Mouse (Mus musculus): ENCODE results near the gene Snx5. TPM values are rescaled to one million over a fixed set of nuclear protein-coding genes. Genes with fewer than 3 reads are reported as not detected.

The Snx5 gene
- total RNA-seq, 1 experiment from 2014 or later: 393 TPM

DNA sequence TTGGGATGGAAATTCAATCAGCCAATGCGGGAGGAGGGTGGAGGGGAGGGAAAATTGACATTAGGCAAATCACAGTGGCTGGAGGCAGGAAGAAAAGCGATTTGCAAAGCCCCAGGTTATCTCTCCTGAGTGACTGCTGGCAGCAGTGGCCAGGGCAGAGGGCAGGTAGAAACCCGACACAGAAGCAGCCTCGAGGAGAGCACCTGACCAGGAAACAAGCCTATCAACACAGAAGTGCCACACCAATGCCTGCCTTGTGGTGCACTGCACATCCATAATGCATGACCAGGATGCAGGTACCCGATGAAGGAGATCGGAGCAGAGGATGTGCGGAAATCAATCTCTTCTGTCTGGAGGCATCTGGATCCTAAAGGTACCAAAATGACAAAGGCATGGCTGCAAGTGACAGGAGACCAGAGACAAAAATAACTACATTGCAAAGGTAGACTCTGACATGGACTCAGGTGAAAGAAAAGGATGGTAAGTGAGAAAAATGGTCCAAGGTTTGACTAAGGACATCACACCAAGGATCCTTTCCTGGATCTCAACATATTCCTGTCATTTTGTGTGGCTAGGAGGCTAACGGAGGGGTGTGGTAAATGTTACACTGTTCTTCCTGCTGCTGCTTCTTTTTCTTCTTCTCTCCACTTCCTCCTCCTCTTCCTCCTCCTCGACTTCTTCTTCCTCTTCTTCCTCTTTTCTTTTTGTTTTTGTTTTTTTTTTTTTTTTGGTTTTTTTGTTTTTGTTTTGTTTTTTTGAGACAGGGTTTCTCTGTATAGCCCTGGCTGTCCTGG, 33.7 kb downstream of the Snx5 start:
- ATAC-seq (replicated peaks; ENCODE audit: insufficient number of reproducible peaks, low FRiP score, low TSS enrichment, poor library complexity, severe bottlenecking): no peak; the same call in 1 of the 2 replicates

DNA sequence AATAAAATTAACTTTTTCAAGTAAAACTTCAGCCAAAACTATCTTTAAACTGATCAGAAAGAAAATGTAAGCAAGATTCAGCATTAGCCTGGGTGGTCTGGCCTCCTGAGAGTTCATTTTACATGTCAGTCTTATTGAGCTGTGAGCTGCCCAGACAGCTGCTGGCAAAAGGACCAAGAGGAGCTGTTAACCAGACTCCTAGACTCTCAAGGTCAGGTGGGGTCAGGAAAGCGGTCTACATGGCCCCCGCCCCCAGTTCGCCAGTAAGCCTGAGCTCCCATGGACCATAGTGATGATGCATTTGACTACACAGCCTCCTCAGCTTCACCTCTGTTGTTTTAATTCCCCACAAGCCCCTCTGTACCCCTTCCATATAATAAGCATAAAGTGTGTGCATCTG, 34.9 kb downstream of the Snx5 start:
- ATAC-seq (replicated peaks; ENCODE audit: insufficient number of reproducible peaks, low FRiP score, low TSS enrichment, poor library complexity, severe bottlenecking): no peak

DNA sequence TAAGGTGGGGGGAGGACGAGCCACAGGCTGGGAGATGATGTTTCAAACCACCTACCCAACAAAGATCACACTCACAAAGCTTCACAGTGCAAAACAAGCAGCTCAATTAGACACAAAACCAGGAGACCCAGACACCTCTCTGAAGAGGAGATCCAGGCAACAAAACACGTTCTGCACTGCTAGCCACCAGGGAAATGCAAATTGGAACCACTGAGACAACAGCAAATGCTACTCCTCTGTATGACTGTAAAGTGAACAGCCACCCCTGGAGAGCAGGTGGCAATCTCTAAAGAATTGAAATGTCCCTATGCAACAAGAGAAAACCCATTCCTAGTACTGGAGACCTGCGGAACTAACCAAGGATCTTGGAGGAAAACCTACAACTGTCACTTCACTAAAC, 37.2 kb downstream of the Snx5 start:
- no peak for ATAC-seq (replicated peaks; ENCODE audit: insufficient number of reproducible peaks, low FRiP score, low TSS enrichment, poor library complexity, severe bottlenecking)

GRCm38 (mm10) chr2:144231115-144231514, 39.6 kb downstream of the Snx5 start:
- ATAC-seq (replicated peaks; ENCODE audit: insufficient number of reproducible peaks, low FRiP score, low TSS enrichment, poor library complexity, severe bottlenecking): peak; percentile 61

DNA sequence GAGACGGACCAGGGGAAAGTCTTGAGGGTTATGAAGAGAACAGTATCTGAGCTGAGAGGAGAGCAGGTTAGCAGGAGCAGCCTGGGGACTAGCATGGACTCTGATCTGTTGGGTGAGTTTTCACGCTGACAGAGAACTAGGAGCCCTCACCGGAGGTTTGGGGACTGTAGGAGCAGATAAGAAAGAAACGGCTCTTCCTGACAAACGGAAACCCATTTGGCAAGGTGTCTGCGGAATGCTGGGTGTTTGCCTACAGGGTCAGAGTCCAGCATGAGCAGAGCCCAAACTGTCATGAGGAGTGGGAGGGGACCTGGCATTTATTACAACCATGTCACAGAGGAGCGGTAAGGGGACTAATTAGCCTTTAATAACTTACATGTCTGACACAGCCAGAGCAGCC, 40.2 kb downstream of the Snx5 start:
- no peak for ATAC-seq (replicated peaks; ENCODE audit: insufficient number of reproducible peaks, low FRiP score, low TSS enrichment, poor library complexity, severe bottlenecking)

DNA sequence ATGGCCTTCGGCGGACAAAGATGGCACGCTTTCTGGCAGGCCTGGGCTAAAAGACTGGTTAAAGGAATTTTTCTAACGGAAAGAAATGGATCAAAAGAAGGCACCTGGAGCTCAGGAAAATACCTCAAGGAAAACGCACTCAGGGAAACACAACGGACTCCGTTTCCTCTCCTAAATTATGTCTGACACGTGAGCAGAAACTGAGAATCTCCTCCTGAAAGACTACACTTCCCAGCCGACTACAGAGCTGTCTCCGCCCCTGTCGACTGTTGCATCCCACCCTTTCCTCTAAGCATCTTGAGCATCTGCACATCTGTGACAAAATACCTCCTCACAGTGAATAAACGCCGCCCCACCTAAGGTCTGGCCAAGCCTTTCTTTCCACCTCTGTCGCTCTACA, 41.1 kb downstream of the Snx5 start:
- ATAC-seq (replicated peaks; ENCODE audit: insufficient number of reproducible peaks, low FRiP score, low TSS enrichment, poor library complexity, severe bottlenecking): no peak

DNA sequence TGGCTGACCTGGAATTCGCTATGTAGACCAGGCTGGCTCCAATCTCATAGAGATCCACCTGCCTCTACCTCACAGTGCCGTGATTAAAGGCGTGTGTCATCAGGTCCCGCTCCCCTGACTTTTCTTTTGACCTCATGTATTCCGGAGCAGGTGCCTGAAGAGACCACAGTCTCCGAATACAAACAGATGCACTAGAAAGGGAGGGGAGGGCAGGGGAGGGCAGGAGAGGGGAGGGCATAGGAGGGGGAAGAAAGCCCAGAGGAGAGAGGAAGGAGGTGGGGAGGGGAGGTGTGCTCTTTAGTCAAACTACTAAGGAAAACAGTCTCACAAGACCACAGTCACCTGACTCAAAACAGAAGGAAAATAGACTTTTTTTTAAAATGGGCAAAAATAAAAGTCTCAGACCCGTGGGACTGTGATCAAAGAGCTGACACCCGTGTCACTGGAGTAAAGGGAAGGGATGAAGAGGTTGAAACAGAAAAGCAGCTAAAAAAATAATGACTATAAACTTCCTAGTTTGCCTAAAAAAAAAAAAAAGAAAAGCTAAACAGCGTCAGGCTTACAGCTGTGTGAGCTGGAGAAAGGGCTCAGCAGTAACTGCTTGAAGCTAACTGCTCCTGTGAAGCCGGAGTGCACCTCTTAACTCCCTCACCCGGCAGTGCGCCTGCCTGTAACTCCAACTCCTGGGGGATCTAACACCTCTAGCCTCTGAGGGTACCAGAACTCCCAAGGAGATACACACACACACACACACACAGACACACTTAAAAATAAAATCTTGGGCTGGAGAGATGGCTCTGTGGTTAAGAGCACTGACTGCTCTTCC, 42.0 kb downstream of the Snx5 start:
- no peak for ATAC-seq (replicated peaks; ENCODE audit: insufficient number of reproducible peaks, low FRiP score, low TSS enrichment, poor library complexity, severe bottlenecking)

GRCm38 (mm10) chr2:144226906-144227586, 43.7 kb downstream of the Snx5 start:
- ATAC-seq (replicated peaks; ENCODE audit: insufficient number of reproducible peaks, low FRiP score, low TSS enrichment, poor library complexity, severe bottlenecking): no peak

- peak; percentile 77 for ATAC-seq (replicated peaks; ENCODE audit: insufficient number of reproducible peaks, low FRiP score, low TSS enrichment, poor library complexity, severe bottlenecking)
These were observed 46.4 kb downstream of the Snx5 start for GRCm38 (mm10) chr2:144224351-144224750.

- no peak for ATAC-seq (replicated peaks; ENCODE audit: insufficient number of reproducible peaks, low FRiP score, low TSS enrichment, poor library complexity, severe bottlenecking)
These were observed 55.1 kb downstream of the Snx5 start for GRCm38 (mm10) chr2:144215601-144216000.

DNA sequence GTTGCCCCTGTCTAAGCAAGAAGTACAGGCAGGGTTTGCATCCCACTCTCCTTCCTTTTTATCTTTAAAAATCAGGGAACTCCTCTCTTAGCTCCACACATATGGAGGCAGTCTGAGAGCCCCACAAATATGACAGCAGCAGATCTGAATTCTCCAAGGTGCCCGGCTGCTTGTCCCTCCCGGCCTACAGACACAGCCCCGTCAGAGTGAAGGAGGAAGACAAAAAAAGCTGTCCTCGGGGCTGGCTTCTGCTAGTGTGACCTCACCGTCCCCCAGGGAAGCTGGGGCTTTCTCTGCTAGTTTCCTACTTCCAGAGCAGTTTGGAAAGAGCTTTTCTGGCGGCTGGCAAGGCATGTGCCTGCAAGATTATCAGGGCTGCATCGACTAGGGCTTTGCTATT, 55.5 kb downstream of the Snx5 start:
- no peak for ATAC-seq (replicated peaks; ENCODE audit: insufficient number of reproducible peaks, low FRiP score, low TSS enrichment, poor library complexity, severe bottlenecking)

DNA sequence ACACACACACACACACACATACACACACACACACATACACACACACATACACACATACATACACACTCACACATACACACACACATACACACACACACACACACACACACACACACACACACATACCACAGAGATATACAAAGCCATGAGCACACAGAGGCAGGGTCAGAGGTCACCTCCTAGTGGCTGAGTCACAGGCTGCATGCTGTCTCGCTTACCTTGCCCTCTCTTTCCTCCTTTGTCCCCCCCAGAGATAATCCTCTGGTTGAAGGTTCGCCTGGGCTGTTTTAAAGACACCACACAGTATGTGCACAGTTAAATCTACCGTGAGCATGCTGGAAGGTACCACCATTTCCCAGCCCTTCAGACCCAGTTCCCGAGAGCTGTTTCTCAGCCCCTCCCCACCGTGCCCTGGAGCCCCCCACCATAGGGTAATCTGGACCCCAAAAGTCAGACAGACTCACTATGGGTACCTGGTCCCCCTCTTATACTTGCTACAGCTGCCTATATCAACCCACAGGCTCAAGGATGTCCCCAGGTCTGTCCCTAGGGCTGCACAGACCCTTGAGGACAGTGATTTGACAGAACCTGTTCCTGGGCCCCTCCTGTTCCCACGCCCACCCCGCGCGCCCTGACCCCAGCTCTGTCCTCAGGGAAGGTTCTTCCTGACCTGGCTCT, 56.1 kb downstream of the Snx5 start:
- no peak for ATAC-seq (replicated peaks; ENCODE audit: insufficient number of reproducible peaks, low FRiP score, low TSS enrichment, poor library complexity, severe bottlenecking)

DNA sequence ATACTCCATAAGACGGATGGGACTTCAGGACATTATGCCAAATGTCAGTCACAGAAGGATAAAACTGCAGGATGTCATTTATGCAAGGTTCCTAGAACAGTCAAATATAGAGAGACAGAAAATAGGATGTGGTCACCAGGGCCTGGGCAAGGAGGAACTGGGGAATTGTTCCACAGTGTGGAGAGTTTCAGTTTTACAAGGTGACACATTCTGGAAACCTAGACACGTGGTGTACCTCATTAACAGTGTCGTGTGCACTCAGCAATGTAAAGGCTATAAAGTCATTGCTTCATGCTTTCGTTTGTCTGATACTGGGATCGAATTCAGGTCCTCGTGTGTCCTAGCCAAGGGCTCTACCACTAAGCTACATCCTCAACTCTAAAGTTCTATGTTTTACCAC, 56.9 kb downstream of the Snx5 start:
- peak; percentile 93 for ATAC-seq (replicated peaks; ENCODE audit: insufficient number of reproducible peaks, low FRiP score, low TSS enrichment, poor library complexity, severe bottlenecking)

- no peak for ATAC-seq (replicated peaks; ENCODE audit: insufficient number of reproducible peaks, low FRiP score, low TSS enrichment, poor library complexity, severe bottlenecking)
These were observed 61.3 kb downstream of the Snx5 start for GRCm38 (mm10) chr2:144209425-144209824.

DNA sequence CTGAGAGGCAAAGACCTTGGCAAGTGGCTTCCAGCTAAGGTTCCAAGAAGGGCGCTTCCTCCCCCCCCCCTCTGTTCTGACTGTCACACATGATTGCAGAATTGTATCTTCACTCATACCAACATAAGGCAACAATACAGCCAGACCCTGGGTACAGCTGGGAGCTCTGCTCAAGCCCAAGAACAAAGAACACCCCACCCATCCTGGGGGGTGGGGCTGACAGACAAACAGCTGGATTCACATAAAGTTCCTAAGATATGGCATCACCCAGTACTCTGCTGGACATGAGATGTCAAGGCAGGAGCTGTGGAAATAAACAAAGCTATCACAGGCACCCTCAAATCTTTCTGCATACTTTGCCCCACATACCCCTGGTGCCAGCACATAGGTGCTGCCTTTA, 63.3 kb downstream of the Snx5 start:
- no peak for ATAC-seq (replicated peaks; ENCODE audit: insufficient number of reproducible peaks, low FRiP score, low TSS enrichment, poor library complexity, severe bottlenecking)

- no peak for ATAC-seq (replicated peaks; ENCODE audit: insufficient number of reproducible peaks, low FRiP score, low TSS enrichment, poor library complexity, severe bottlenecking)
These were observed 67.7 kb downstream of the Snx5 start for GRCm38 (mm10) chr2:144203001-144203400.

DNA sequence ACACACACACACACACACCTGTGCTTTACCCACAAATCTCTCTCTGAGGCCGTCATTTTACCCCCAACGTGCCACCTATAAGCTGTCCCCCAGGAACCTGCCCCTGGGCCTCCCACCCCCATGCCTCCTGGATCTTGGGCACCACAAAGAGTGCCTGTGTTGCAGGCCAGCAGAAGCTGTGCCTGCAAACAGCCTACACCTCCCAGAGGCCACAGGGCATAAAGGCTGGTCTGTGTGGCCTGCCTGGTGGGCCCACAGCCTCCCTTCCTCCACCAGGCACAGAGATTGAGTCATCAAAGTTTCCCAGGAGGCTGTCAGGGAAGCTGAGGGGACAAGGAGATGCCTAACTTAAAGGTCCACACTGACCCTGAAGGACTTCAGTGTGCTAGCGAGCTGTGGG, 68.1 kb downstream of the Snx5 start:
- ATAC-seq (replicated peaks; ENCODE audit: insufficient number of reproducible peaks, low FRiP score, low TSS enrichment, poor library complexity, severe bottlenecking): no peak

DNA sequence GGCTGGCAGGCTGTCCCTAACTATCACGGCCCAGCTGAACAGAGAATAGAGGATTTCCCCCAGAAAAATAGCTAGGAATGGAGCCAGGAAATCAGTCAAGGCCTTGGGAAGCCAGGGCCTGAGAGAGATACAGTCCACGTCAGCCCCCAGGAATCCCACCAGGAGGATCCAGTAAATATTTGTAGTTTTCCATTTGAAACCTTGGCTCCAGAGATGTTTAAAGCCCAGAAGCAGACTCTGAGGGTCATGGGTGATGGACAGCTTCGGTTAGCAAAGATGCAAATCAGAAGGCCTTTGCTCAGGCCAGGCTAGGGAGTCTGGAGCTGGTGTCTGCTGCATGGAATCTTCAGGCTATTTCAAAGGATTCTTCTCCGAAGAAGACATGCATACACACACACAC, 68.6 kb downstream of the Snx5 start:
- no peak for ATAC-seq (replicated peaks; ENCODE audit: insufficient number of reproducible peaks, low FRiP score, low TSS enrichment, poor library complexity, severe bottlenecking)

All from monocyte, adult 5-6 weeks (primary cell).